Mouse (Mus musculus) CH12.LX (cell line): ENCODE data around the gene Hirip3. TPM values are rescaled to one million over a fixed set of nuclear protein-coding genes. Genes with fewer than 3 reads are reported as not detected.

Source experiments
- DNase-seq: peaks from one replicate; pipeline ENCODE4 v3.0.0-alpha.2; 2013; ENCODE audit errors: extremely low read depth
- H3K27ac ChIP-seq: 2 replicates; pipeline ENCODE4 v1.5.1; 2012; ENCODE audit warnings: low read depth, mild to moderate bottlenecking, control low read depth, moderate library complexity; ENCODE audit not compliant: insufficient read depth
- H3K27me3 ChIP-seq: replicated peaks from 2 replicates; pipeline ENCODE3; 2012; ENCODE audit warnings: inconsistent platforms
- H3K36me3 ChIP-seq, 2 experiments: replicated peaks in 1 of 2; 2 replicates each; pipeline versions ENCODE3 to v1.6.1; 2012; ENCODE audit warnings: inconsistent platforms in 1 of 2, low read length in 1 of 2, mild to moderate bottlenecking in 1 of 2, mixed read lengths in 1 of 2, moderate library complexity in 1 of 2; ENCODE audit not compliant: control insufficient read depth in 1 of 2, insufficient read depth in 1 of 2
- H3K4me1 ChIP-seq, 2 experiments: 2 replicates each; pipeline ENCODE4 v1.6.1; 2012; ENCODE audit warnings: inconsistent platforms in 1 of 2, moderate library complexity in 1 of 2; ENCODE audit not compliant: insufficient read depth in 2 of 2, control insufficient read depth in 1 of 2
- H3K4me2 ChIP-seq: 2 replicates; pipeline ENCODE4 v1.6.1; 2012; ENCODE audit warnings: low read depth, mild to moderate bottlenecking, control low read depth; ENCODE audit not compliant: poor library complexity, insufficient read depth, severe bottlenecking
- H3K4me3 ChIP-seq, 3 experiments: fragments of 150-350 bp in 1 of 3; sonication (generic) in 1 of 3; replicated peaks in 1 of 3; 2 replicates each; pipeline versions ENCODE3 to v1.5.1; 2011 to 2012; ENCODE audit warnings: low read depth in 2 of 3, low read length in 2 of 3, mild to moderate bottlenecking in 2 of 3, moderate library complexity in 2 of 3, control low read depth in 1 of 3, improper control_type of control experiment in 1 of 3, inconsistent platforms in 1 of 3, mixed read lengths in 1 of 3; ENCODE audit not compliant: poor library complexity in 1 of 3
- H3K79me2 ChIP-seq: replicated peaks from 2 replicates; pipeline ENCODE4 v1.6.1; 2012; ENCODE audit warnings: mild to moderate bottlenecking, moderate library complexity; ENCODE audit not compliant: control insufficient read depth, poor library complexity, insufficient read depth, severe bottlenecking; ENCODE audit errors: extremely low read depth
- H3K9ac ChIP-seq: 2 replicates; pipeline ENCODE4 v1.6.1; 2012; ENCODE audit warnings: low read depth, mild to moderate bottlenecking, control low read depth, moderate library complexity; ENCODE audit not compliant: insufficient read depth
- H3K9me3 ChIP-seq: replicated peaks from 2 replicates; pipeline ENCODE3; 2012; ENCODE audit warnings: low read length, inconsistent platforms, mixed read lengths
- BHLHE40 ChIP-seq: IDR thresholded peaks from 2 replicates; pipeline ENCODE4 v1.6.1; 2011; ENCODE audit warnings: mild to moderate bottlenecking, low read depth, low read length, improper control_type of control experiment
- CHD1 ChIP-seq: IDR thresholded peaks from 2 replicates; pipeline ENCODE4 v1.6.1; 2012; ENCODE audit warnings: low read depth, low read length, improper control_type of control experiment, inconsistent platforms
- CHD2 ChIP-seq: IDR thresholded peaks from 2 replicates; pipeline ENCODE4 v1.6.1; 2011; ENCODE audit warnings: low read length, improper control_type of control experiment
- CTCF ChIP-seq, 2 experiments: IDR thresholded peaks in 1 of 2; conservative IDR thresholded peaks in 1 of 2; 2 replicates each; pipeline ENCODE4 v1.5.1; 2011 to 2012; ENCODE audit warnings: low read depth in 2 of 2, low read length in 2 of 2, improper control_type of control experiment in 1 of 2, inconsistent platforms in 1 of 2, mild to moderate bottlenecking in 1 of 2, moderate library complexity in 1 of 2
- E2F4 ChIP-seq: IDR thresholded peaks from 2 replicates; pipeline ENCODE4 v1.6.1; 2011; ENCODE audit warnings: low read depth, low read length, improper control_type of control experiment; ENCODE audit not compliant: insufficient replicate concordance
- ELF1 ChIP-seq: IDR thresholded peaks from 2 replicates; pipeline ENCODE4 v1.6.1; 2014; ENCODE audit warnings: low read depth, mild to moderate bottlenecking, inconsistent platforms, low read length, improper control_type of control experiment
- ETS1 ChIP-seq: conservative IDR thresholded peaks from 2 replicates; pipeline ENCODE4 v1.6.1; 2012; ENCODE audit warnings: low read depth, mild to moderate bottlenecking, inconsistent platforms, low read length, improper control_type of control experiment, moderate library complexity
- KAT2A ChIP-seq: IDR thresholded peaks from 2 replicates; pipeline ENCODE4 v1.6.1; 2012; ENCODE audit warnings: low read length, improper control_type of control experiment, inconsistent platforms; ENCODE audit not compliant: insufficient replicate concordance
- MAFK ChIP-seq: IDR thresholded peaks from 2 replicates; pipeline ENCODE4 v1.6.1; 2011; ENCODE audit warnings: low read length, improper control_type of control experiment; ENCODE audit not compliant: insufficient replicate concordance
- MAZ ChIP-seq: IDR thresholded peaks from 2 replicates; pipeline ENCODE4 v1.6.1; 2012; ENCODE audit warnings: low read depth, mild to moderate bottlenecking, inconsistent platforms, low read length, improper control_type of control experiment, moderate library complexity
- MEF2A ChIP-seq: IDR thresholded peaks from 2 replicates; pipeline ENCODE4 v1.6.1; 2014; ENCODE audit warnings: low read depth, mild to moderate bottlenecking, inconsistent platforms, low read length, improper control_type of control experiment, borderline replicate concordance
- MXI1 ChIP-seq: IDR thresholded peaks from 2 replicates; pipeline ENCODE4 v1.6.1; 2011; ENCODE audit warnings: mild to moderate bottlenecking, low read depth, low read length, improper control_type of control experiment
- MYC ChIP-seq: IDR thresholded peaks from 2 replicates; pipeline ENCODE4 v1.6.1; 2011; ENCODE audit warnings: low read depth, mild to moderate bottlenecking, improper control_type of control experiment, low read length
- NRF1 ChIP-seq: IDR thresholded peaks from 2 replicates; pipeline ENCODE4 v1.6.1; 2014; ENCODE audit warnings: low read depth, mild to moderate bottlenecking, inconsistent platforms, low read length, improper control_type of control experiment, moderate library complexity
- POLR2AphosphoS2 ChIP-seq: IDR thresholded peaks from 2 replicates; pipeline ENCODE4 v1.6.1; 2011; ENCODE audit warnings: low read depth, low read length, improper control_type of control experiment
- RCOR1 ChIP-seq: conservative IDR thresholded peaks from 2 replicates; pipeline ENCODE4 v1.6.1; 2012; ENCODE audit warnings: low read depth, mild to moderate bottlenecking, inconsistent platforms, low read length, improper control_type of control experiment
- SIN3A ChIP-seq: IDR thresholded peaks from 2 replicates; pipeline ENCODE4 v1.6.1; 2012; ENCODE audit warnings: low read length, improper control_type of control experiment, inconsistent platforms
- TBP ChIP-seq: conservative IDR thresholded peaks from 2 replicates; pipeline ENCODE4 v1.6.1; 2011; ENCODE audit warnings: low read depth, low read length, improper control_type of control experiment
- UBTF ChIP-seq: IDR thresholded peaks from 2 replicates; pipeline ENCODE4 v1.6.1; 2012; ENCODE audit warnings: low read depth, mild to moderate bottlenecking, inconsistent platforms, low read length, improper control_type of control experiment, moderate library complexity
- USF1 ChIP-seq: IDR thresholded peaks from 2 replicates; pipeline ENCODE4 v1.6.1; 2014; ENCODE audit warnings: low read depth, mild to moderate bottlenecking, inconsistent platforms, low read length, improper control_type of control experiment
- USF2 ChIP-seq: conservative IDR thresholded peaks from 2 replicates; pipeline ENCODE4 v1.6.1; 2011; ENCODE audit warnings: low read depth, low read length, improper control_type of control experiment
- ZMIZ1 ChIP-seq: IDR thresholded peaks from 2 replicates; pipeline ENCODE4 v1.6.1; 2012; ENCODE audit warnings: low read depth, mild to moderate bottlenecking, inconsistent platforms, low read length, improper control_type of control experiment
- dilution Hi-C: fragments of 300-500 bp; cut with MboI; formaldehyde crosslinking; loops from 2 replicates; pipeline ENCODE4 v1.14.3; 2020; ENCODE audit warnings: low sequenced_read_pairs; ENCODE audit not compliant: extremely low pct_unique_long_range_greater_than_20kb, extremely low pct_ligation_motif_present
- in situ Hi-C: fragments of 300-500 bp; cut with MboI; formaldehyde crosslinking; loops from 3 replicates; pipeline ENCODE4 v1.14.3; 2019; ENCODE audit warnings: low sequenced_read_pairs, low pct_ligation_motif_present, low pct_unique_long_range_greater_than_20kb, mixed read lengths
- polyA plus RNA-seq: library from polyadenylated mRNA; unstranded; fragments of >175 nt; gene quantifications from 2 replicates; pipeline ENCODE4 v1.2.1, GENCODE M21; 2012; ENCODE audit warnings: low read depth; ENCODE audit not compliant: insufficient read length
- total RNA-seq, 2 experiments: library from RNA; depleted of rRNA; stranded (reverse); fragments of 300-350 nt in 1 of 2; fragments of >200 nt in 1 of 2; gene quantifications; 2 replicates each; pipeline ENCODE4 v1.2.3; 2012 to 2014

The Hirip3 gene
- total and polyA plus RNA-seq, 3 experiments: 44.7 to 190 (median 70.9) TPM

- TF ChIP-seq USF2: no peak
- TF ChIP-seq MYC: no peak
- TF ChIP-seq CHD2: no peak
- no peak for TF ChIP-seq MEF2A
- no peak for TF ChIP-seq CHD1
- no peak for TF ChIP-seq POLR2AphosphoS2
- TF ChIP-seq MAZ: no peak
- TF ChIP-seq SIN3A: no peak
- TF ChIP-seq KAT2A: no peak
- TF ChIP-seq CTCF (conservative IDR thresholded peaks at IDR 0.05 in 1 of 2, IDR thresholded peaks at IDR 0.05 in 1 of 2; ENCODE audit: low read depth in 2 of 2, low read length in 2 of 2): no peak
- no peak overlapping the region for H3K4me3 ChIP-seq
- dilution Hi-C loops (no loop called here), in situ Hi-C loops (no loop called here)
- no peak overlapping the region for H3K27ac ChIP-seq
- H3K27me3 ChIP-seq: peaks cover 16% of the 10 kb centered on the region
- no peaks in the 10 kb centered on the region for H3K79me2 ChIP-seq
- no peak overlapping the region for H3K9ac ChIP-seq
- no peak overlapping the region for H3K4me2 ChIP-seq
- DNase-seq: no peak
- no peaks in the 10 kb centered on the region for H3K4me1 ChIP-seq
- H3K36me3 ChIP-seq: no peaks in the 10 kb centered on the region
- peaks cover 8% of the 10 kb centered on the region for H3K9me3 ChIP-seq
Observed at GRCm38 (mm10) chr7:126843276-126843675, 18.5 kb upstream of the Hirip3 start.

- peaks cover 16% of the 10 kb centered on the region for H3K27me3 ChIP-seq
- in situ Hi-C loops: no loop called here
Observed at GRCm38 (mm10) chr7:126845516-126845915, 16.3 kb upstream of the Hirip3 start.

GRCm38 (mm10) chr7:126847116-126847420 lies 14.7 kb upstream of the Hirip3 start, which contains the start of gene Doc2a:
Gene Doc2a, plus strand, starts transcription at chr7:126847416.
- H3K4me2 ChIP-seq: no peak within 1 kb of the TSS
- in situ Hi-C loops: no loop called here
- dilution Hi-C loops: no loop called here
- no peak within 1 kb of the TSS for H3K9ac ChIP-seq
- DNase-seq: no peak
- H3K36me3 ChIP-seq: peaks cover 10 to 35% of the 10 kb centered on the region in 2 experiments
- H3K9me3 ChIP-seq: peaks cover under 1% of the 10 kb centered on the region
- no peak within 1 kb of the TSS for H3K27ac ChIP-seq
- peaks cover 0 to 6% of the 10 kb centered on the region in 2 experiments; a peak in 1 of 4 replicates for H3K4me1 ChIP-seq
- H3K4me3 ChIP-seq: no peak within 1 kb of the TSS
- no peaks in the 10 kb centered on the region for H3K79me2 ChIP-seq
- peaks cover 13% of the 10 kb centered on the region for H3K27me3 ChIP-seq
- TF ChIP-seq USF2 (no peak), POLR2AphosphoS2 (no peak), MEF2A (no peak), NRF1 (no peak), USF1 (no peak), BHLHE40 (no peak), ETS1 (no peak), RCOR1 (no peak), E2F4 (no peak), ELF1 (no peak), MAFK (no peak), MXI1 (no peak), MAZ (no peak), KAT2A (no peak), ZMIZ1 (no peak), UBTF (no peak), TBP (no peak)

More at GRCm38 (mm10) chr7:126845516-126845915, 16.3 kb upstream of the Hirip3 start:
- TF ChIP-seq CHD1 (no peak), RCOR1 (no peak), BHLHE40 (no peak), ELF1 (no peak)
- TF ChIP-seq, all 38 proteins: peak for 0
- Histone ChIP-seq H3K79me2 (no peaks in the 10 kb centered on the region), H3K4me1 (peaks cover 0 to 6% of the 10 kb centered on the region in 2 experiments; a peak in 1 of 4 replicates), H3K9ac (no peak overlapping the region), H3K9me3 (peaks cover 8% of the 10 kb centered on the region), H3K36me3 (peaks cover 0 to 19% of the 10 kb centered on the region in 2 experiments), H3K27ac (no peak overlapping the region), H3K4me3 (no peak overlapping the region), H3K4me2 (no peak overlapping the region)
- dilution Hi-C loops: no loop called here
- no peak for DNase-seq
